Mouse (Mus musculus): Measurements from ENCODE around the gene Dact3. TPM values are rescaled to one million over a fixed set of nuclear protein-coding genes. Genes with fewer than 3 reads are reported as not detected.

Gene Dact3
- total RNA-seq, 2 experiments from 2014 or later, result 8.7 to 9.4 TPM

GRCm38 (mm10) chr7:16853302-16853831 lies 21.8 kb upstream of the Dact3 start:
- peak; percentile 46 to 55 for DNase-seq

- peak; percentile 28 to 51 for DNase-seq
These were observed 16.8 kb upstream of the Dact3 start for GRCm38 (mm10) chr7:16858336-16858735.

- DNase-seq, result peak; percentile 37 to 81
These were observed 15.0 kb upstream of the Dact3 start for GRCm38 (mm10) chr7:16859902-16860651.

GRCm38 (mm10) chr7:16867488-16867887 lies 7.6 kb upstream of the Dact3 start:
- DNase-seq, result no peak

GRCm38 (mm10) chr7:16869497-16869896 lies 5.6 kb upstream of the Dact3 start:
- DNase-seq, result no peak

GRCm38 (mm10) chr7:16871600-16871999 lies 3.5 kb upstream of the Dact3 start:
- no peak for DNase-seq

- DNase-seq, result no peak
These were observed 2.6 kb upstream of the Dact3 start for GRCm38 (mm10) chr7:16872478-16872877.

GRCm38 (mm10) chr7:16873392-16873791 lies 1.7 kb upstream of the Dact3 start:
- DNase-seq, result no peak

GRCm38 (mm10) chr7:16874190-16874589 lies 927 bp upstream of the Dact3 start:
- DNase-seq, result peak; percentile 82 to 84

GRCm38 (mm10) chr7:16874756-16875309 lies 284 bp upstream of the Dact3 start:
- peak; percentile 100 for DNase-seq

- no peak for DNase-seq
These were observed 209 bp downstream of the Dact3 start for GRCm38 (mm10) chr7:16875326-16875725.

GRCm38 (mm10) chr7:16876006-16876405 lies 889 bp downstream of the Dact3 start:
- DNase-seq, result no peak

GRCm38 (mm10) chr7:16876608-16877007 lies 1.5 kb downstream of the Dact3 start:
- DNase-seq, result peak in 1 of 2 experiments; percentile 32

- DNase-seq, result no peak
These were observed 2.6 kb downstream of the Dact3 start for GRCm38 (mm10) chr7:16877717-16878116.

GRCm38 (mm10) chr7:16879796-16880547 lies 4.9 kb downstream of the Dact3 start:
- peak; percentile 47 to 68 for DNase-seq

GRCm38 (mm10) chr7:16880615-16881014 lies 5.5 kb downstream of the Dact3 start:
- DNase-seq, result no peak

GRCm38 (mm10) chr7:16883162-16883561 lies 8.0 kb downstream of the Dact3 start:
- DNase-seq, result no peak

GRCm38 (mm10) chr7:16884334-16884733 lies 9.2 kb downstream of the Dact3 start:
- DNase-seq, result no peak

GRCm38 (mm10) chr7:16885271-16885776 lies 10.2 kb downstream of the Dact3 start:
- DNase-seq, result no peak

- DNase-seq, result no peak
These were observed 10.8 kb downstream of the Dact3 start for GRCm38 (mm10) chr7:16885905-16886304.

- peak; percentile 73 for DNase-seq
These were observed 15.4 kb downstream of the Dact3 start for GRCm38 (mm10) chr7:16890536-16890935.

GRCm38 (mm10) chr7:16890944-16891343 lies 15.8 kb downstream of the Dact3 start:
- DNase-seq, result peak; percentile 89 to 91

Data from heart, adult 18-20 months (tissue).